Mouse (Mus musculus): ENCODE measurements around the gene Bad.

- TF ChIP-seq CTCF (IDR thresholded peaks at IDR 0.05; ENCODE audit: borderline replicate concordance, control insufficient read depth, extremely low read depth, insufficient read depth, low read length, poor library complexity) = no peak
- TF ChIP-seq POLR2A (IDR thresholded peaks at IDR 0.05; ENCODE audit: control insufficient read depth, extremely low read depth, insufficient read depth, low read length, poor library complexity) = no peak; the same call in 1 of the 2 replicates
Measured at GRCm38 (mm10) chr19:6942764-6943163, 1.1 kb downstream of the Bad start.

Measured in thymus, adult 2 months (tissue).